8 mouse cellular contexts compared by ENCODE assay signal in genomic region chr11:115811381-115812093, GRCm38 (mm10). TPM values are rescaled to one million over a fixed set of nuclear protein-coding genes. Genes with fewer than 3 reads are reported as not detected.
DNase-seq lines count a peak whose midpoint lies in the region; ATAC-seq and TF ChIP-seq lines count a peak whose summit lies in the region.
"Had no signal": no experiment of that assay in that cellular context is flagged by ENCODE, and none has a peak within 500 bp of the region (broad histone marks: within the 10 kb centered on the region; RNA-seq: fewer than 3 reads in every experiment).

No protein-coding gene starts in this region.

- 80% methylated on average over 20 of the region's 20 CpGs for WGBS in forebrain, embryonic 14.5 days
- WGBS in limb, embryonic 11.5 days = 88% methylated on average over 20 of the region's 20 CpGs
- WGBS in neural tube, embryonic 15.5 days = 80% methylated on average over 20 of the region's 20 CpGs

- peak overlapping the region; percentile 89 for H3K9ac ChIP-seq in forebrain, embryonic 14.5 days (ENCODE audit: low read length)
- H3K9ac ChIP-seq in limb, embryonic 11.5 days (ENCODE audit: low read length) = no peak overlapping the region
- H3K9ac ChIP-seq in neural tube, embryonic 15.5 days (replicated peaks) = no peak overlapping the region; the same call in 1 of the 2 replicates

- no peak for DNase-seq in left cerebral cortex, adult 2 months (ENCODE audit: extremely low spot score in 1 of 2, low spot score in 2 of 2)
- no peak for DNase-seq in left cerebral cortex, adult 18-20 months (ENCODE audit: low spot score in 2 of 2)
- DNase-seq in forebrain, embryonic 14.5 days (ENCODE audit: low spot score) = no peak
- DNase-seq in limb, embryonic 11.5 days (ENCODE audit: low spot score) = no peak
- DNase-seq in ovary, postnatal 10 days (ENCODE audit: low spot score) = no peak
- no peak for DNase-seq in right cerebral cortex, postnatal 14 days
- DNase-seq: right cerebral cortex, postnatal 25 days had no signal

- peak overlapping the region; percentile 73 for H3K4me3 ChIP-seq in left cerebral cortex, adult 2 months
- peak overlapping the region; percentile 97 for H3K4me3 ChIP-seq in forebrain, embryonic 14.5 days (ENCODE audit: low read depth, low read length)
- 0 out of 2 replicates have a peak overlapping the region, but pooled peaks have one; percentile 5 for H3K4me3 ChIP-seq in limb, embryonic 11.5 days (ENCODE audit: low read depth, low read length)
- H3K4me3 ChIP-seq in neural tube, embryonic 15.5 days (replicated peaks) = peak overlapping the region; percentile 84

- peak overlapping the region; percentile 61 for H3K27ac ChIP-seq in left cerebral cortex, adult 2 months
- no peak overlapping the region for H3K27ac ChIP-seq in forebrain, embryonic 14.5 days (ENCODE audit: low read depth, low read length)
- no peak overlapping the region for H3K27ac ChIP-seq in limb, embryonic 11.5 days (replicated peaks; ENCODE audit: low read depth, low read length)
- peak overlapping the region; percentile 76; the same call in 1 of the 2 replicates for H3K27ac ChIP-seq in neural tube, embryonic 15.5 days (replicated peaks)

- intact Hi-C loops in left cerebral cortex, adult 2 months (cut with DNase I) = loop anchor here (2.0 to 10.0 kb wide), 2 partner anchors 31 to 317 kb away; partner anchors contain the start of gene Nt5c

- no peaks in the 10 kb centered on the region for H3K9me3 ChIP-seq in forebrain, embryonic 14.5 days (replicated peaks; ENCODE audit: control insufficient read depth, low read length)
- no peaks in the 10 kb centered on the region for H3K9me3 ChIP-seq in limb, embryonic 11.5 days (ENCODE audit: control insufficient read depth, low read length)
- no peaks in the 10 kb centered on the region for H3K9me3 ChIP-seq in neural tube, embryonic 15.5 days (replicated peaks)

- ATAC-seq in forebrain, embryonic 14.5 days = no peak
- ATAC-seq in limb, embryonic 11.5 days (ENCODE audit: insufficient number of reproducible peaks, low FRiP score, low TSS enrichment, low read depth) = no peak
- ATAC-seq in neural tube, embryonic 15.5 days (ENCODE audit: low FRiP score) = no peak

- no peak for TF ChIP-seq CTCF in left cerebral cortex, adult 2 months (IDR thresholded peaks at IDR 0.05)

- H3K4me1 ChIP-seq in forebrain, embryonic 14.5 days (ENCODE audit: control insufficient read depth, insufficient read depth, low read length) = peaks cover 45% of the 10 kb centered on the region
- H3K4me1 ChIP-seq in limb, embryonic 11.5 days (ENCODE audit: control insufficient read depth, insufficient read depth, low read length) = peaks cover 27% of the 10 kb centered on the region
- peaks cover 82% of the 10 kb centered on the region for H3K4me1 ChIP-seq in neural tube, embryonic 15.5 days

- H3K4me2 ChIP-seq in forebrain, embryonic 14.5 days (ENCODE audit: low read length) = peak overlapping the region; percentile 66
- peak overlapping the region; percentile 92; the same call in 1 of the 2 replicates for H3K4me2 ChIP-seq in limb, embryonic 11.5 days (ENCODE audit: low read depth, severe bottlenecking)
- H3K4me2 ChIP-seq in neural tube, embryonic 15.5 days = peak overlapping the region; percentile 96

- no peaks in the 10 kb centered on the region for H3K27me3 ChIP-seq in forebrain, embryonic 14.5 days (replicated peaks; ENCODE audit: control insufficient read depth, insufficient read depth, low read length)
- H3K27me3 ChIP-seq in limb, embryonic 11.5 days (ENCODE audit: control insufficient read depth, insufficient read depth, low read length) = no peaks in the 10 kb centered on the region
- no peaks in the 10 kb centered on the region for H3K27me3 ChIP-seq in neural tube, embryonic 15.5 days (replicated peaks)

- peaks cover 19% of the 10 kb centered on the region; the same call in 1 of the 2 replicates for H3K36me3 ChIP-seq in forebrain, embryonic 14.5 days (ENCODE audit: control insufficient read depth, insufficient read depth, low read length)
- H3K36me3 ChIP-seq in limb, embryonic 11.5 days (ENCODE audit: control insufficient read depth, insufficient read depth, low read length) = peaks cover 9% of the 10 kb centered on the region
- H3K36me3 ChIP-seq in neural tube, embryonic 15.5 days = no peaks in the 10 kb centered on the region

RNA-seq across cellular contexts. Expression of gene Caskin2, which starts 1.9 kb away (rescaled TPM):
- total RNA-seq in left cerebral cortex, adult 2 months (2021) = 10 to 100 TPM; 18.1 to 18.8 TPM
- total RNA-seq in left cerebral cortex, adult 18-20 months (2021) = 10 to 100 TPM; 17.7 to 18.6 TPM
- polyA plus RNA-seq in forebrain, embryonic 14.5 days (2014; fragmentation: Nextera tagmentation; extraction: Ambion mirVana) = 8.0 and 8.9 TPM in 2 replicates
- 16.2 and 16.5 TPM in 2 replicates for polyA plus RNA-seq in limb, embryonic 11.5 days (2014; fragmentation: Nextera tagmentation; extraction: Ambion mirVana)
- 9.8 and 10.2 TPM in 2 replicates for polyA plus RNA-seq in neural tube, embryonic 15.5 days (2015; fragmentation: Nextera tagmentation; extraction: Ambion mirVana)

RNA-seq across cellular contexts. Expression of gene Tsen54, which starts 3.0 kb away (rescaled TPM):
- 10 to 100 TPM; 12.4 to 14.2 TPM for total RNA-seq in left cerebral cortex, adult 2 months (2021)
- 10 to 100 TPM; 14.0 to 14.5 TPM for total RNA-seq in left cerebral cortex, adult 18-20 months (2021)
- polyA plus RNA-seq in forebrain, embryonic 14.5 days (2014; fragmentation: Nextera tagmentation; extraction: Ambion mirVana) = 15.2 and 19.1 TPM in 2 replicates
- 29.2 and 32.8 TPM in 2 replicates for polyA plus RNA-seq in limb, embryonic 11.5 days (2014; fragmentation: Nextera tagmentation; extraction: Ambion mirVana)
- polyA plus RNA-seq in neural tube, embryonic 15.5 days (2015; fragmentation: Nextera tagmentation; extraction: Ambion mirVana) = 22.0 and 23.7 TPM in 2 replicates

RNA-seq across cellular contexts. Expression of gene Llgl2, which starts 12.3 kb away (rescaled TPM):
- total RNA-seq in left cerebral cortex, adult 2 months (2021) = 1 to 10 TPM; 2.3 to 3.6 TPM
- total RNA-seq in left cerebral cortex, adult 18-20 months (2021) = 1 to 10 TPM; 3.6 to 4.5 TPM
- polyA plus RNA-seq in forebrain, embryonic 14.5 days (2014; fragmentation: Nextera tagmentation; extraction: Ambion mirVana) = 0.70 and 1.3 TPM in 2 replicates
- polyA plus RNA-seq in limb, embryonic 11.5 days (2014; fragmentation: Nextera tagmentation; extraction: Ambion mirVana) = 6.2 and 8.5 TPM in 2 replicates
- 0.97 and 8.8 TPM in 2 replicates for polyA plus RNA-seq in neural tube, embryonic 15.5 days (2015; fragmentation: Nextera tagmentation; extraction: Ambion mirVana)

RNA-seq across cellular contexts. Expression of gene Tmem94, which starts 46.3 kb away (rescaled TPM):
- 10 to 100 TPM; 62.3 to 62.7 TPM for total RNA-seq in left cerebral cortex, adult 2 months (2021)
- total RNA-seq in left cerebral cortex, adult 18-20 months (2021) = 10 to 100 TPM; 62.9 to 65.2 TPM
- polyA plus RNA-seq in forebrain, embryonic 14.5 days (2014; fragmentation: Nextera tagmentation; extraction: Ambion mirVana) = 12.4 and 19.6 TPM in 2 replicates
- polyA plus RNA-seq in limb, embryonic 11.5 days (2014; fragmentation: Nextera tagmentation; extraction: Ambion mirVana) = 15.8 and 17.4 TPM in 2 replicates
- polyA plus RNA-seq in neural tube, embryonic 15.5 days (2015; fragmentation: Nextera tagmentation; extraction: Ambion mirVana) = 20.3 and 21.2 TPM in 2 replicates

RNA-seq across cellular contexts. Expression of gene Myo15b, which starts 46.7 kb away (rescaled TPM):
- total RNA-seq in left cerebral cortex, adult 2 months (2021) = under 1 TPM; 0.36 to 0.79 TPM
- total RNA-seq in left cerebral cortex, adult 18-20 months (2021) = under 1 TPM; 0.49 to 0.75 TPM
- polyA plus RNA-seq in forebrain, embryonic 14.5 days (2014; fragmentation: Nextera tagmentation; extraction: Ambion mirVana) = not detected in 2 replicates
- polyA plus RNA-seq in limb, embryonic 11.5 days (2014; fragmentation: Nextera tagmentation; extraction: Ambion mirVana) = 0.11 TPM in 1 of 2 replicates, not detected in the other
- polyA plus RNA-seq in neural tube, embryonic 15.5 days (2015; fragmentation: Nextera tagmentation; extraction: Ambion mirVana) = 0.12 and 5.0 TPM in 2 replicates

Comparison
In these comparisons a context has a peak if more than half of its experiments do, and no peak if none do; other contexts are left out.
1. H3K27ac ChIP-seq: peak in left cerebral cortex, adult 2 months (single experiment) and neural tube, embryonic 15.5 days (single experiment); none in forebrain, embryonic 14.5 days (single experiment) and limb, embryonic 11.5 days (single experiment).
2. H3K4me3 ChIP-seq: peak in every context shown above with its lines; median percentile 97 in forebrain, embryonic 14.5 days; 84 in neural tube, embryonic 15.5 days; 73 in left cerebral cortex, adult 2 months; 5 in limb, embryonic 11.5 days.
3. Peak in every context shown above with its lines, with median percentiles within 50 percentile points of each other: H3K4me2 ChIP-seq.